Mouse (Mus musculus): ENCODE data around the gene 1810013L24Rik.

1810013L24Rik gene

DNA sequence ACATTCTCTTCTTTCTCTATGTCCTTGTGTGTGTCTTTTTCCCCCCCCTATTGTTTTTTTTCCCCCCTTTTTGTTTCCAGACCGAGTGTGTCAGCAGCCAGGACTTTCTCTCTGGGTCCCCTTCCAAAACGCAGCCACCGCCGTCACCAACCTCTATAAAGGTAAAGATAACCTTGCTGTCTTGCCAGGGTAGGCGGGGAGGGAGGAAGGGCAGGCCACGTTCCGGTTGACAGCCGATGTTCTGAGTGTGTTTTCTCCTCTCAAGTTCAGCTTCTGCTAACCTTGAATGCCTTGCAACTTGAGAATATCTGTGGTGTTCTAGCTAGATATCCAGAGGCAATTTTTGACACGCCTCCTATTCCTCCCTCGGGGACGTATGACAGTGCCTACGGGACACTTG, 1.3 kb downstream of the 1810013L24Rik start:
- peak in 1 of 2 experiments; percentile 16 for DNase-seq (ENCODE audit: low read depth in 2 of 2, low spot score in 2 of 2)

DNA sequence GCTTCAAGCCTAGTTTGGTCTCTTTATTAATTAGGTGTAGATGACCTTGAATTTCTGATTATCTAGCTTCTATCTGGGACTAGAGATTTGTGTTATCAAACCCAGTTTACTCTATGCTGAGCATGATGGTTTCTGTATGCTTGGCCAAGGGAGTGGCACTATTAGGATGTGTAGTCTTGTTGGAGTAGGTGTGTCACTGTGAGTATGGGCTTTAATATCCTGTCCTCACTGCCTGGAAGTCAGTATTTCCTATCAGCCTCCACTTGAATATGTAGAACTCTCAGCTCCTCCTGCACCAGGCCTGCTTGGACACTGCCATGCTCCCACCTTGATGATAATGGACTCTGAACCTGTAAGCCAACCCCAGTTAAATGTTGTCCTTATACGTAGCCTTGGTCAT, 7.0 kb downstream of the 1810013L24Rik start:
- no peak for DNase-seq (ENCODE audit: low read depth in 2 of 2, low spot score in 2 of 2)

GRCm38 (mm10) chr16:8837595-8837994, 7.7 kb downstream of the 1810013L24Rik start:
- DNase-seq (ENCODE audit: low read depth in 2 of 2, low spot score in 2 of 2), result no peak

DNA sequence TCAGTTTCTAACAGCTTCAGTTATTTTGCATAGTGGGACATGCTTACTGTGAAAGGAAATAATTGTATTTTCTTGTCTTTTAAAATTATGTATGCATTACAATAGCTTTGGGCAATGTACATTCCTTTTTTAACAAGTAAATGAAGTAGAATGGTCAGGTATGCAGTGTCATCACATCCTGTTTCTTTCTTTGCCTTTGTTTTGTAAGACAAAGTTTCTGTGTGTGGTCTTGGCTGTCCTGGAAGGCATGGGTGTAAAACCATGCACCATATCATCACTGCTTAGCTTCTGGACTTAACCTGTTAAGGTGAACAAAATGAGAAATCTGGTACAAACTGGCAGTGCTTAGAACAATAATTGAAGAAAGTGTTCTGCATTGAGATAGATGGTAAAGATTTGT, 9.0 kb downstream of the 1810013L24Rik start:
- DNase-seq (ENCODE audit: low read depth in 2 of 2, low spot score in 2 of 2), result no peak

GRCm38 (mm10) chr16:8840557-8840956, 10.7 kb downstream of the 1810013L24Rik start:
- DNase-seq (ENCODE audit: low read depth in 2 of 2, low spot score in 2 of 2), result no peak

DNA sequence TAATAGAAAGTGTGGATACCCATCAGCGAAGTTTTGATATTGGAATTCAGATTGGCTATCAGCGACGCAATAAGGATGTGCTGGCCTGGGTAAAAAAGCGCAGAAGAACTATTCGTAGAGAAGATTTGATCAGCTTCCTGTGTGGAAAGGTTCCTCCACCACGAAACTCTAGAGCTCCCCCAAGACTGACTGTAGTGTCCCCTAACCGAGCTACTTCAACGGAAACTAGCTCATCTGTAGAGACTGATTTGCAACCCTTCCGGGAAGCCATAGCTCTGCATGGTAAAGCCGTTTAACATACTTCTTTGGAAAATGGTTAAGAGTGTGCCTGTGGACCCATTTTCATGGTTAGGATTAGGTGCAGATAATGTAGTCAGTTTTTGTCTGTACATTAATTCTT, 13.1 kb downstream of the 1810013L24Rik start:
- DNase-seq (ENCODE audit: low read depth in 2 of 2, low spot score in 2 of 2), result no peak

DNA sequence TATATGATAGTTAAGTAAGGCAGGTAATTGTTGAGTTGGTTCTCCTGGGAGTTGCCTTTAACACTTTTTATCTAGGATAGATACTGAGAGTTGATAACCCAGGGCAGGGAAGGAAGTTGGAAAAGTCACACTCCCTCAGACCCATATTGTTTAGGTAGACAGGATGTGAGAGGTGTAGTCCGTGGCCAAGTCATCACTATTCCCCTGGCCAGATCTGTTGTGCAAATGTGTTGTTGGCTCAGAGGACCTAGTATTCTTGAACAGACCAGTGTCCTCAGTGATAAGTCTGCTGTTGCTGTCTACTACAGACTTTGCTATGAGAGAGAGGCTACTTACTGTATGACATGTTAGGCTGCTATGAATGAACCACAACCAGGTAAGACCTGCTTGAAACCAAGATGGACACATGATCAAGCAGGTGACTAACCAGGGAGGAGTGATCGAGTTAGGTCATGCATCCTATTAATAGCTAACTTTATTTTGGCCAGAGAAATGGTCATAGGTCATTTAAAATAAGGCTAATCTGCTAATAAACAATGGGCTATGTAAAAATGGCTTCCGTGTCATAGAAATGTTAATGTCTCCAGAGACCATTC, 13.8 kb downstream of the 1810013L24Rik start:
- no peak for DNase-seq (ENCODE audit: low read depth in 2 of 2, low spot score in 2 of 2)

DNA sequence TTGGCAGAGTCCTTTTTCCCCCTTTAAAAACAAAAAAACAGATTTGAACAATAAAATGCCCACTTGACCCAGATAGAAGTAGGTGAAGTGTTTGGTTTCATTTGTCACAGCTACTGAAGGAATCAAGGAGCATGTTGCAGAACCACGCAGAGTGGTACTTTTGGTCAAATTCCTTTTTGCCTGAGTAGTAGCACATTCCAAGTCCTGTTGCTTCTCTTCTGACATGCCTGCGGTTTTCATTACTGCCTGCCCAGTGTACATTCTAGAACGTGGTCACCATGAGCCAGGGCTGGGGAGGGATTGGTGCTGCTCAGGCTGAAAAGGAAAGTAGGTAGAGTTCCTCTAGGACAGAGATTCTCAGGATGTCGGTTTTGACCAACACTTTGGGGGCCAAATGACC, 16.1 kb downstream of the 1810013L24Rik start:
- no peak for DNase-seq (ENCODE audit: low read depth in 2 of 2, low spot score in 2 of 2)

DNA sequence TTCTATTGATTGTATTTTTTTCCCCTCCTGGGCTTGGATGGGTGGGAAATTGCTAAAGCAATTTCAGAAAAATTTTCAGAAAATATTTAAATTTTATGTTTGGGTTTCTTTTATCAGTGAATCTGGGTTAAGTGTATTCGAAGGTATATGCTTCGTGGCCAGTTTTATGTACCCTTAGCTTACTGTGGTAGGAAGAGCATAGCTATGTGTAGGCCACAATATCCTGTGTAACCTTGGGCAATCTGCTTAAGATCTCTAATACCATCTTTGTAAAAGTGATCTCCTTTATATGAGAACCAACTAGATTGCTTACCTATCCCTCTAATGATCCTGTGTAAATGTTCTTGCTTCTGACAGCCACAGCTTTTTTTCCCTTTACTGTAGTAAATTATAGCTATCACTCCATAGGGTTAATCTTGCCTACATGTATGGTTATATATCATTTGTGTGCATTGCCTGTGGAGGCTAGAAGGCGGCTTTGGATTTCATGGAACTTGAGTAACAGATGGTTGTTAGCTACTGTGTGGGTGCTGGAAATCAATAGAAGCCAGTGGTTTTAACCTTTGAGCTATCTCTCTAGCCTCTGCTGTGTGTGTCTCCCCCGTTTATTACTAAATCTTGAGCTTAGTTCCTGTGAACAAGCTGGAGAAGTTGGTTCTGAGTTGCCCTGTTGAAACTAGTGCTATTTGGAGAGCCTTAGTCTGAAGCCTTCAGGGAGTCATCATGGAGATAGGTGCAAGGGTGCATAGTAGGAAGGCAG, 18.6 kb downstream of the 1810013L24Rik start:
- DNase-seq (ENCODE audit: low read depth in 2 of 2, low spot score in 2 of 2), result no peak

DNA sequence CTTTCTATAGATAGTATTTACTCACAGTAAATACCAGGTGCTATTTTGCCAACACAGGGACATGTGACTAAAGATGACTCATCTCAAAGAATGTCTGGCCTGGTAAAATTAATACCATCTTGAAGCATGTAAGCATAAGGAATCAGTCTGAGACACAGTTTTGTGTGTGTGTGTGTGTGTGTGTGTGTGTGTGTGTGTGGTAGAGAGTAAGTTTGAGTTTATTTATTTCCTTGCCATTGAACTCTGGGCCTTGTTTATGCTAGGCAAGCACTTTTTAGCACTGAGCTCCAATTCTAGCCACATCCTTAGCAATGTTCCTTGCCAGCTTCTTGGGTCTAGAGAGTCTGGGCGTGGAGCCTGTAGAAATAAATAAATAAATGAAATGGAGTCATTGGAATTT, 20.0 kb downstream of the 1810013L24Rik start:
- no peak for DNase-seq (ENCODE audit: low read depth in 2 of 2, low spot score in 2 of 2)

DNA sequence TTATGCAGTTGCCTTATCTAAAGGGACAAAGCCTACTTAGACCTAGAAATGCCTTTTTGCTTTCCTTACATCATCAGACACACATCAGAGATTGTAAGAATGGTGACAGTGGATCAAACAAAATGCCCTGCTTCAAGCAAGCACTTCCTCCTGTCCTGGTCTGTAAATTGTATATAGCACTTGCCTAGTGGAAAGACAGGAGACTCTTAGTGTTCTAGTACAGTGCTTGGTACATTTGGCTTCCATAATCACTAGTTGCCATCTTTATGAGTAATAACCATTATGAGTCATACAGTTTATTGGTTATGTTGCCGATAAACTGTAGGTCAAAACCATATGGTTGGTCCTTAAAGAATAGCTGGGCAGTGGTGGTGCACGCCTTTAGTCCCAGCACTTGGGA, 25.2 kb downstream of the 1810013L24Rik start:
- no peak for DNase-seq (ENCODE audit: low read depth in 2 of 2, low spot score in 2 of 2)

GRCm38 (mm10) chr16:8856820-8857219, 26.9 kb downstream of the 1810013L24Rik start:
- no peak for DNase-seq (ENCODE audit: low read depth in 2 of 2, low spot score in 2 of 2)

DNA sequence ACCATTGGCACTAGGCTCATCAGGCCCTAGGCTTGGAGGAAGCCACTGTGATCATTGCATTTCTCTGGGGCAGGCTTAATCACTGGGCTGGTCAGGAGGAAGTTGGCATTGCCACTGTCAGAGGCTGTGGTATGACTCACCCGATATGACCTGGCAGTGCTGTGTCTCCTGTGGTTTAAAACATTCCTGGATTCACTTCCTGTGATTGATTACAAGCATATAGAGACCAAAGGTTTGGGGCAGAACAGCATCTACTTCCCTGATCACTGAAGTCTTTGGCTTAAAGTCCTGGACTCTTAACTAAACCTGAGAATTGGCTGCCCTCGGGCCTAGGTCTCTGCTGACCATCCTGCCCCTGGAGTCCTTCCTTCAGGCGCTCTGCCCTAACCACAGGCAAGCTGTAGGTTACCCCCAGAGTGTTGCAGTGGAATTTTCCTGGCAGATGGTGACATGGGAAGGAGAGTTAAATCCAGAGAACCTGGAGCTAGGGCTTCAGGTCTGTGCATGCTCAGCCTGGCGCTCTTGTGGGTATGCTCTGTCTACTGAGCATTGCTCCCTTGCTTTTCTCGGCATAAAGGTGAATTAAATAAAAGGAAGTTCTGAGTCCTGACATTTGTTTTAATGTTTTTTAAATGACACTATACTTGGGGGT, 32.6 kb downstream of the 1810013L24Rik start:
- DNase-seq (ENCODE audit: low read depth in 2 of 2, low spot score in 2 of 2), result no peak

GRCm38 (mm10) chr16:8864223-8864631, 34.3 kb downstream of the 1810013L24Rik start:
- DNase-seq (ENCODE audit: low read depth in 2 of 2, low spot score in 2 of 2), result no peak

- DNase-seq (ENCODE audit: low read depth in 2 of 2, low spot score in 2 of 2), result no peak
These were observed 37.6 kb downstream of the 1810013L24Rik start for GRCm38 (mm10) chr16:8867406-8867955.

GRCm38 (mm10) chr16:8868506-8868905, 38.6 kb downstream of the 1810013L24Rik start:
- DNase-seq (ENCODE audit: low read depth in 2 of 2, low spot score in 2 of 2), result no peak

DNA sequence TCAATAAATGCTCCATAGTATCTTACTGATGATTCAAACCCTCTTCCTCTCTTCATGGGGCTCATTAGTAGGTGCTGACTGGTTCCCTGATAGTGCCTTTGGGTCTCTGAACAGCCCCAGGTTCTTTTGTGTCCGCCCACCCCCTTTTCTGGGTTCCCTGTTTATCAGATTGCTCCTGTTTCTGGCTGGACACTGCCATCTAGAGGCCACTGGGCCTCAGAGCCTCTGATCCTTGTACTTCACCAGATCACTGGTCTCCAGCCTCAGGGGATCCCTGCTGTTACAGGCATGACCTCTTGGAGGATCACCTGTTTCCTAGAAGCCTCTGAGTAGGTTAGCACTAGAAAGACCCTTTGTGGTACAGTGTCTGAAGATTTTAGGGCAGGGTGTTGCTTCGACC, 39.8 kb downstream of the 1810013L24Rik start:
- DNase-seq (ENCODE audit: low read depth in 2 of 2, low spot score in 2 of 2), result peak; percentile 48 to 67

GRCm38 (mm10) chr16:8871376-8871775, 41.5 kb downstream of the 1810013L24Rik start:
- no peak for DNase-seq (ENCODE audit: low read depth in 2 of 2, low spot score in 2 of 2)

DNA sequence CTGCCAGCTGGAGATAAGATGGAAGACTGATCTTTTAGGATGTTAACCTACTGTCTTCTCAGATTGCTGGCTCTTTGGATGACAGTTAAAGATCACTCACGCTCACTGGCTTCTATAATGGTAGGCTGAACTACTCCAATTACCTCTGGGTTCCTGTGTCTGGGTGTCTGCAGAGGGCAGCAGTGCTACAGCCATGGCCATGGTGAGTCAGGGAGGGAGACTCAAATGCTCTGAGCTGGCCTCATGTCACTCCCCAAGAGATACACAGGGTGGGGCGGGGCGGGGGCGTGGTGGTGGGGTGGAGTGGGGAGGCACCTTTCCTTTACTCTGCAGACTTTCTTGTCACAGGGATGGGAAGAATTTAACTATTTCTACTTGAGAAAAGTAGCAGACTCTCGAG, 42.1 kb downstream of the 1810013L24Rik start:
- no peak for DNase-seq (ENCODE audit: low read depth in 2 of 2, low spot score in 2 of 2)

GRCm38 (mm10) chr16:8872486-8872885, 42.6 kb downstream of the 1810013L24Rik start:
- no peak for DNase-seq (ENCODE audit: low read depth in 2 of 2, low spot score in 2 of 2)

DNA sequence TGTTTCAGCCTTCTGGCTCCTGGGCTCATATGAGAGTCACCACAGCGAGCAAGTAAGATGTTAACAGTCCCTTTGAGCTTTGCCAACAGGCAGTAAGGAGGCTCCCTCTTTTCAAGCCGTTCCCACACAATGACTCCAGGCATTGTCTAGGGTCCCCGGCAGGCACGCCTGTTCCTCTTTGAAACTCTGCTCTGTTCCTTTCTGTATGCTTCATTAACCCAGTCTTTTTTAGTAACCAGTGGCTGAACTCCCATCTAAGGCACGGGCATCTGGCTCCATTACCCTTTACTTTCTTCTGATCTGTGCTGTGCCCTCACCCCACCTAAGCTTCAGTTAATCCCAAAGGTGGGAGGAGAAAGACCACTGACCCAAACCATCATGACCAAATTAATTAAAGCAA, 50.2 kb downstream of the 1810013L24Rik start:
- DNase-seq (ENCODE audit: low read depth in 2 of 2, low spot score in 2 of 2), result no peak

GRCm38 (mm10) chr16:8883674-8884241, 53.9 kb downstream of the 1810013L24Rik start:
- peak; percentile 55 to 69 for DNase-seq (ENCODE audit: low read depth in 2 of 2, low spot score in 2 of 2)
